Mouse (Mus musculus): ENCODE measurements at regions not wholly inside any gene's neighbourhood (a gene's known extent, or its start where the extent isn't known, plus 50 kb on each side); places are given as distances from the start of the nearest gene placed in this dataset.
"Not testable (repeated sequence)": the region's sequence is repeated elsewhere in the genome, so short reads cannot be mapped to it uniquely, and the experiment has no call there.

- no peak for DNase-seq (ENCODE audit: low spot score)
Observed at GRCm38 (mm10) chr9:88221276-88221675, 105.7 kb upstream of the Nt5e start.

GRCm38 (mm10) chr9:88221850-88222353 is 105.1 kb upstream of the Nt5e start:
- no peak for DNase-seq (ENCODE audit: low spot score)

GRCm38 (mm10) chr9:88237126-88237525 is 89.9 kb upstream of the Nt5e start:
- DNase-seq (ENCODE audit: low spot score) = no peak

- DNase-seq (ENCODE audit: low spot score) = no peak
Observed at GRCm38 (mm10) chr9:88238346-88238745, 88.7 kb upstream of the Nt5e start.

GRCm38 (mm10) chr9:88240740-88241139 is 86.3 kb upstream of the Nt5e start:
- no peak for DNase-seq (ENCODE audit: low spot score)

- peak; percentile 40 for DNase-seq (ENCODE audit: low spot score)
Observed at GRCm38 (mm10) chr9:88241203-88241995, 85.6 kb upstream of the Nt5e start.

GRCm38 (mm10) chr9:88242530-88242929 is 84.5 kb upstream of the Nt5e start:
- DNase-seq (ENCODE audit: low spot score) = no peak

- DNase-seq (ENCODE audit: low spot score) = no peak
Observed at GRCm38 (mm10) chr9:88244492-88244891, 82.5 kb upstream of the Nt5e start.

GRCm38 (mm10) chr9:88255948-88256347 is 71.0 kb upstream of the Nt5e start:
- no peak for DNase-seq (ENCODE audit: low spot score)

GRCm38 (mm10) chr9:88259627-88260026 is 67.4 kb upstream of the Nt5e start:
- no peak for DNase-seq (ENCODE audit: low spot score)

GRCm38 (mm10) chr9:88260072-88260635 is 66.8 kb upstream of the Nt5e start:
- DNase-seq (ENCODE audit: low spot score) = no peak

- no peak for DNase-seq (ENCODE audit: low spot score)
Observed at GRCm38 (mm10) chr9:88262461-88262860, 64.5 kb upstream of the Nt5e start.

- not testable (repeated sequence) for DNase-seq (ENCODE audit: low spot score)
Observed at GRCm38 (mm10) chr9:88266346-88266745, 60.7 kb upstream of the Nt5e start.

- no peak for DNase-seq (ENCODE audit: low spot score)
Observed at GRCm38 (mm10) chr9:88268811-88269210, 58.2 kb upstream of the Nt5e start.

GRCm38 (mm10) chr9:88269216-88269615 is 57.8 kb upstream of the Nt5e start:
- no peak for DNase-seq (ENCODE audit: low spot score)

- no peak for DNase-seq (ENCODE audit: low spot score)
Observed at GRCm38 (mm10) chr9:88270836-88271235, 56.2 kb upstream of the Nt5e start.

GRCm38 (mm10) chr9:88273304-88273703 is 53.7 kb upstream of the Nt5e start:
- no peak for DNase-seq (ENCODE audit: low spot score)

- no peak for DNase-seq (ENCODE audit: low spot score)
Observed at GRCm38 (mm10) chr9:88274040-88274439, 53.0 kb upstream of the Nt5e start.

GRCm38 (mm10) chr9:88274681-88275336 is 52.2 kb upstream of the Nt5e start:
- DNase-seq (ENCODE audit: low spot score) = no peak

- no peak for DNase-seq (ENCODE audit: low spot score)
Observed at GRCm38 (mm10) chr9:88276023-88276568, 50.9 kb upstream of the Nt5e start.

GRCm38 (mm10) chr9:88277031-88277430 is 50.0 kb upstream of the Nt5e start:
- DNase-seq (ENCODE audit: low spot score) = no peak

All from urinary bladder, adult 2 months (tissue).